Mouse (Mus musculus): ENCODE measurements around the gene Pafah1b1.

Pafah1b1 gene

DNA sequence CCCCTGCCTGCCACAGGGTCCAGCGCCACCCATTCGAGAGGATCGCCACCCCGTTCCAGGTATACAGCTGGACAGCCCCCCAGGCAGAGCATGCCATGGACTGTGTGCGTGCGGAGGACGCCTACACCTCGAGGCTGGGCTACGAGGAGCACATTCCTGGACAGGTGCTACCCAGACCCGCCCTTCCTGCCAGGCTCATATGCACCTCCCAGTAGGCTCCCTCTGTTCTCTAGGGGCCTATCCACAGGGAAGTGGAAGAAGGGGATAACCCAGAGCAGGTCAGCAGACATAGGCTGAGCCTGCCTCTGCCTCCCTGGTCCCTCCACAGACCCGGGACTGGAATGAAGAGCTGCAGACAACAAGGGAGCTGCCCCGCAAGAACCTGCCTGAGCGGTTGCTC is 64.1 kb downstream of the Pafah1b1 start:
- no peak for DNase-seq

DNA sequence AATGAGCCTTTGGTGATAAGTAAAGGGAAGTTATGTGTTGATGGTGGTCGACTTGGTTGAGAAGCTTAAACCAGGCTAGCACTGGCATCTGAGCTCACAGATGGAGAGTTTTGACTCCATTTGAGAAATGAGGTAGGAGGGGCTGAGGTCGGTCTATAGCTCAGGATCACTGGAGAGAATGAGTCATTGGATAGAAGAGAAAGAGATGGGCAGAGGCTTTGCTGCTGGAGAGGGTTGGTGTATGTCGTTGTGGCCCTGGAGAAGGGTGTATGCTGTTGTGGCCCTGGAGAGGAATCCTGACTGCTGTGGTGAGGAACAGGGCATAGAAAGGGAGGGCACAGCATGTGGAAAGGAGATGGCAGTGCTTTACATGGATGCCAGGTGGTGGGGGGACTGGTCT is 68.5 kb downstream of the Pafah1b1 start:
- DNase-seq, result no peak

DNA sequence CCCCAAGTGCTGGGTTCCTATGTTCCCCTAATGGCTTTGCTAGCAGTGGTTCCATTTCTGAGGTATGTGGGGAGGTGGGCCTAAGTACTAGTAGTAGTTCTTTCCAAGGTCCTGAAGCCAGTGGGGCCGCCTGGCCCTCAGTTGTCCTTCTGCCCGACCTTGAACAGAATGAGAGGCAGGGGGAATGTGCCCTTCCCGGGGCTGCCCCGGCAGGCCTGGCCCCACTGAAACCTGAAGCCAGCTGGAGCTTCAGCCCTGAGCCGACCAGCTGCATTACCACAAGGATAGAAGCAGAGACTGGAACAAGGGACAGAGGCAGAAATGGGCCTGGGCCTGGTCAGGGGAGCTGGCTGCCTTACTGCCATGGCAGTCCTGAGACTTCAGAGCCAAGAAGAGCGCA is 71.1 kb downstream of the Pafah1b1 start:
- peak; percentile 13 to 40 for DNase-seq

DNA sequence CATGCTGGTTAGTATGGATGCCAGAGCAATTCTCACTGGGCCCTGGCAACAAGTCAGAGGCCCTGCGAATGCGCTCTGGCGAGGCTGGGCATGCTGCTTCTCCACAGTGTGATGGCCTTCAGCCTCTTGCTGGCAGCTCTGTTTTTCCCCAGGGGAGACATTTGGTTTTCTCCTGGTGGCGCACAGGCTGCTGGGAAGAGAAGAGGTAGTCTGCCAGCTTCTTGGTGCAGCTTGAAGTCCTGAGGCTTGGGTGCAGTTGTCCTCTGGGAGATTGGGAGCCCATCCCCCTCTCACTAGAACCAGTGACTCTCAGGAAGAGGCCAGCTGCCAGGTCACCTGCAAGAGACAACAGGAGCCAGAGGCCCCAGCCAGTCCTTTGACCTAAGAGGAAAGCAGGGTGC is 71.7 kb downstream of the Pafah1b1 start:
- DNase-seq, result peak; percentile 81 to 84

DNA sequence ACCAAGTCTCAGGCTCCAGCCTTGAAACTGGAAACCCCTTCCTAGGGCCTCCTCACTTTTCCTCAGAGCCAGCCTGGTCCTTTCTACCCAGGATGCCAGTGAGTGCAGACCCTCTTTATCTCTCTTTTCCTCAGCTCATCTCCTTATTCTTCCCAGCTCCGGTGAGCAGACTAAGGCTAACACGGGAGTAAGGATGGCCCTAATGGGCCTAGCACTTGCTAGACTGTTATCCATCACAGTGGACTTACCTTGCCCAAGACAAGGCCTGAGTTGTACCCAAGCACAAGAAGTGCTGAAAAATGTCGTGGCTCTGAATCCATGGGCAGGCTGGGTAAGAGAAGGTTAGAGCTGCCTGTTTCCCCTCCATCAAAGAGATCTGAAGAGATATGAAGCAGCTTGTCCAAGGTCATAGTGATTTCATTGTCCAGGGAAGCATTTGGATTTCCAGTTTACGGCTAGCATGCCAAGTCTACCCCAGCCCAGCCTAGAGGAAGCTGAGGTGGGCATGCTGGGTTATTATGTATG is 73.8 kb downstream of the Pafah1b1 start:
- no peak for DNase-seq

DNA sequence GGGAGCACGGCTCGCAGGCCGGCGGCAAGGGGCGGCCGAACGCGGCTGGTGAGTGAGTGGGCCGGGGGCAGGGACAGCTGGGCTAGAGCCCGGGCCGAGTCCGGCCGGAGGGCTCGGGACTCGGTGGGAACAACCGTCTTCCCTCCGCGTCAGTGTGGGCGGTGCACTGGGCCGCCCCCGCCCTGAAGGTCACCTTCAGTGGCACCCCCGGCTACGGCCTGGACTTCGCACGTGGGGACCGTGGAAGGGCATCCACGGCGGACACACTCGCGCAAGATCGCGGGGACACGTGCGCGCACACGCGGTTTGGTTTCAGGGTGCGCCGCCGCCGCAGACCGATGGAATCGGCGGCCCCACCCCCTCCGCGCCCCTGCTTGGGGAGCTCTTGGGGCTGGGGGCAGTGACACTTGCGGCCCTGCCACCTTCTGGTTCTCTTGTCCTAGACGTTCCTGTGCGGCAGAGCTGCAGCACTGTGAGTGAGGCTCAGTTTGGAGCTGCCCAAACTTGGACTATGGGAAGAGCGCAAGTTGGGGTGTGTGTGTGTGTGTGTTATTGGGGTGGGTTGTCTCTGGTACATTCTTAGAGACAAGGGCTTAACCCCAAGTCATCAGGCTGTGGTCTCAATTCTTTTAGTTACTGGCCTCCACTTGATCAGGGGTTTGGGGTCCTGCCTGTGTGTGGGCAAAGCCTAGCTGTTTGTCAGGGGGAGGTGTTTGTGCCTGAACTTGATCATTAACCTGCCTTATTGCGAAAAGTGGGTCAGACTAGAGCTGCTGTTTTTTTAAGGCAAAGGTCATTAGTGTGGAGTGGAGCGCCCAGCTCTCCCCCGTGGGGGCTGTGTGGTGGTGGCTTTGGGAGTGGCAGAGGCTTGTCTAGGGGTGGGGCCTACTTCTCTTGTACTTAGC is 74.6 kb downstream of the Pafah1b1 start:
- DNase-seq, result peak; percentile 81 to 91

DNA sequence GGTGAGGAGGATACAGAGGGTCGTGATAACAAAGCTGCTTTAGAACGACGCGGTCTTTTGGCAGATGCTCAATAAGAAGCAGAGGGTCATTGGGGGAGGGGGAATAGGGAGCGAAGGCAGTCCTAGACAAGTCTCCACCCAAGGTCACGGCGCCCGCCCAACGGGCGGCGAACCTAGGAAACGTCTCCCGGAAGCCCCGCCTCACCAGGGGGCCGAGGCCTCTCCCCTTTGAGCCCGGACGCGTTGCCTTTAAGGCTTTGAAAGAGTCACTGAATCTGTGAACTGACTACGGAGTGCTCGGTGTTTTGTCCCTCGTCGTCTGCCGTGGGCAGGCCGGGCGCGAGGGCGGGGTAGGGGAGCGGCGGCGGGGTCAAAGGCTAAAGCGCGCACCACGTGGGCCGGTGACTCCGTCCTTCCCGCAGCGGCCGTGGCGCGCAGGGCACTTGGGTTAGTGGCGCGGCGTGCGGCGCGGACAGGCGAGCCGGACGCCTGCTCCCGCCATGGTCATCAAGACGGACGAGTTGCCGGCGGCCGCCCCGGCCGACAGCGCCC is 75.3 kb downstream of the Pafah1b1 start, which contains the start of gene Cluh:
TSS of gene Cluh (plus strand) at position 401 of the 552 bp plus-strand sequence.
- DNase-seq, result peak; percentile 99

DNA sequence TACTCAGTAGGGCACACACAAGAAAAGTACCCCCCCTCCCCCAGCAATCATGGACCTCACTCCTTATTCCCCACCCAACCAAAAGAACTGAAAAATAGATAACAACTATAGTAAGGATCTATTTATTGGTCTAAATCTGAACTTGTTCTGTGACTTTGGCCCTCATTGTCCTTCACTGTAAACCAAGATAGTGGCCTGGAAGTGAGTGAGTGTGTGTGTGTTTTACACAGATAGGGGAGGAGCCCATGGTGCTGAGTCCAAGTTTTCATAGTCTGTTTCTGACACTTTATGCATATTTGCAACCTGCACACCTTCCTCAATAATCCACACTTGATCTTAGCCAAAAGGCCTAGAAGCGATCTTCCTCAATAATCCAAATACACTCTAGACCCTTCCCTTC is 75.8 kb downstream of the Pafah1b1 start:
- DNase-seq, result no peak

DNA sequence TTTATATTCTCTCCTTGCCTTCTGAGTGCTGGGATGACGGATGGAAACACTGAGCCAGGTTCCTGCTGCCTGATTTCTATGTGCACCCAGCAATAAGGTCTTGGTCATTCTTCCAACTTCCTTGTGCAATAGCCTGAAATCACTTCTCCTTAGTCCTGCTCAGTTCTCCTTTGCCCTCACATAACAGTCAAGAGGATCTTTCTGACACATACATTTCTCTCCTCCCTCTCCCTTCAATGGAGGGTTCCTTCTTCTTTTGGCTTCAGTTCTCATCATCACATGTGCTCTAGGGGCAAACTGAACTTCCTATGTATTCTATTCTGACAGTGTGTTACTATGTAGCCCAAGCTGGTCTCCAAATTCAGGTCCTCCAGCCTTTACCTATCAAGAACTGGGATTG is 76.5 kb downstream of the Pafah1b1 start:
- DNase-seq, result no peak

DNA sequence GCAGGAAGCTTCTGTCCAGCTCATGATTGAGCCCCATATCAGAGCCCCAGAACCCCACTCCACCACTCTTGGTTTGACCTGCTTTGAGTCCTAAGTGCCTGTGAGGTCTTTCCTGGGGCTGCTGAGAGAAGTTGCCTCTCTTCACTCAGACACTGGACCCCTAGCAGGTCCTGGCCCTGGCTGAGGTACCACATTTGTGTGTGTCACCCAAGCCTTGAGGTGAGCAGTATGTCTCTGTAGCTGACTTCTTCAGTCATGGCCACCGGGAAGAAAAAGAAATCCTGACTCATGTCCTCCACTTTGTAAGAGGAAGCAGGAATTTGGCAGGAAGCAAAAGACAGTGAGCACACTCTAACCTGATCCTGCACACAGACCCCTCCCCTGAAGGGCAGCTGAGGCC is 84.8 kb downstream of the Pafah1b1 start:
- DNase-seq, result no peak

DNA sequence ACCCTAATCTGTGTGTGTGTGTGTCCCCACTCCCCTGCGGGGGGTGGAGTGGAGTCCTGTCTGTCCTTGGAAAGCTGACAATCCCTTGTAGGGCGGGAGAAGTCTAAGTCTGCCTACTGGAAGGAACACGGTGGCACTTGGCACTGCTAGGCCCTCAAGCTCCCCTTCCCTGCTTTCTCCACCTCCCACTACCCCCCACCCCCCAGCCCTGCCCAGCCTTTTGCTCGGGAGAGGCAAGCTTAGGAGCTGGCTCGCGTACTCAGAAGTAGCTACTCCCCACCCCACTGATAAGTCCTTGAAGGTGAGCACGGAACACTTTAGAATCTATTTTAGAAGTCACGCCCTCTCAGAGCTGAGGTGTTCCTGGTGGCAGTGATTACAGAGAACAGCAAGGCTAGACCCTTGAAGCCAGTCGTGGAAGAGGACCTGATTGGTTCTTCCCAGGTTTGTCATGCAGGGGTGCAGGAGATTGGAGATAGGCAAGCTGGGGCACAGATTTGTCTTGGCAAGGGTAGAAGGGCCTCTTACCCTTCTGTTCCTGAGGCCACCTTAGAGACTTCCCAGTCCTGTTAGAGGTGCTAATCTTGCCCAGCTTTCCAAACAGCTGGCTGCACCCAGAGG is 85.6 kb downstream of the Pafah1b1 start:
- no peak for DNase-seq

DNA sequence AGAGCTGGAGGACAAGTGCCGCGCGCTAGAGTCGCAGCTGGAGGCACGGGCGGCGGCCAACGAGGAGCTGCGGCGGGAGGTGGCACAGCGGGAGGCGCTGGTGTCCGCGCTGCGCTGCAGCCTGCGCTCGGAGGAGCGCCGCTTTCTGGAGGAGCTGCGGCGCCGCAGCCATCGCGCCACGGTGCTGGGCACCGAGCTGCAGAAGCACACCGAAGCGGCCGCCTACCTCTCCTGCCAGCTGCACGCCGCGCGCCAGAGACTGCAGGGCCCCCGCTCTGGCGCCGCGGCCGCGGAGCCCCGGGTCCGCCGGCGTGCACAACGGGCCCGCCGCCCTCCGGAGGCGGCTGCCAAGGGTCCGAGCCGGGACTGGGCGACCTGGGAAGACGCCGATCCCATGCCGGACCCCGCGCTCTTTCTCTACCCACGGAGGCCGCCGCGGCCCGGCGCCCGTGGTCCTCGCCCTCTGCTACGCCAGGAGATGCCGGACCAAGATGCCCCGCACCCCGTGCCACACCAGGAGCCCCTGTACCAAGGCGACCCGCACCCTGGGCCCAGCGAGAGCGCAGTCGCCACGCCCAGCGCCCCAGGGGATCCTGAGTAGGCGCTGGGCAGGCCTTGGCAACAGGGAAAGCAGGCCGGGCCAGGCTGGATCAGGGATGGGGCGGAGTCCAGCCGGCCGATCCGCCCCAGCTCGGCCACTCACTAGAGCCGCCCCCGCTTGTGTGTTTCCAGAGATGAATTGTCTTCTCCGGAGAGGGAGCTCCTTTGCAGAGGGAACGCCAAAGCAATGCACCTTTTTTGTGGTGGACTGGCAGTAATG is 86.3 kb downstream of the Pafah1b1 start:
- peak; percentile 89 to 93 for DNase-seq

DNA sequence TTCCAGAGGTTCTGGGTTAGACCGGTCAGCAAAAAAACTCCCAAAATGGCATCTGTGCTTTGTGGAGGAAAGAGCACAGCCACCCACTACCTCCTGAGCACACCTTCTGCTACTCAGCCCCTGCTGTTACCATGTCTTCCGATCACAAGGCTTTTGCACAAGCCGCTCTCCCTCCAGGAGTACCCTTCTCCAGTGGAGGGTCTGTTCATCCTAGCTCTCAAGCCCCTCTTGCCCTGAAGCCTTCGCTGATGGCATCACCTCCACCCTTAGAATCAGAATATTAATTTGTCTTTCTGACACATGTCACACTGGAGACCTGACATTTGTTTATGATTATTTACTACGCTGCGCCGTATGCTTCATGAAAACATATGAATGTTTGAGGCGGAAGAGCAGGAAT is 87.0 kb downstream of the Pafah1b1 start:
- no peak for DNase-seq

DNA sequence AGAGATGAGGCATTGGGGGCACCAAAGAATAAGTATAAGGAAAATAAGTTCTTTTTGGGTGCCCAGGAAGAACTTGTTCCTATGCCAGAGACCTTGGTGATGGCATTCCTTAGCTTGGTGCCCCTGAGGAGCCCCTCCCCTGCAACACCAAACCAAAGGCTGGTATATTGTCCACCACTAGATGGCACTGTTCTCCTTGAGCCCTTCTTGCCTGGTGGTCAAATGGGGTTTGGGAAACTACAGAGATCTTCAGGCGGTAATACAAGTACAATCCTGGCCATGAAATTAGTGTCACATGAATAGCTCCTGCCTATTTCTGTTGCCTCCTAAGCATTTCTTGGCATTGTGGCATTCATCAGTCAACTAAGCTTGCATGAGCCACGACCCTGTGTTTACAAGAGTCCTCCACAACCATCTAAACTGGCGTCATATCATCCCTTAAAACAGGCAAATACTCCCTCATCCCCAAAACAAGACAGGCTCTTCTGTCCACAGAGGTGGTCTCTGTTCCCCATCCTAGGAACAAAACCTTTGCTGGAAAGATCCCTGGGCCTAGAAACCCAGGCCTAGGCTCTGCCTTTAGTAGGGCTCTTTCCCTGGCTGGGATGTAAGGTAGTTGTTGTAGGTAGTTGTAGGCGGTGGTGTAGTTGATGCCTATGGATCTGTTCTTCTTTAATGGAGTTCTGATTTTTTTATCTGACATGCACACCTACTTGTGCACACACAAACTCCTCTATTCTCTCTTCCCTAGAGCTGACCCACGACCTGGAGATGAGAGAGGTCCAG is 89.8 kb downstream of the Pafah1b1 start:
- DNase-seq, result peak; percentile 77 to 80

DNA sequence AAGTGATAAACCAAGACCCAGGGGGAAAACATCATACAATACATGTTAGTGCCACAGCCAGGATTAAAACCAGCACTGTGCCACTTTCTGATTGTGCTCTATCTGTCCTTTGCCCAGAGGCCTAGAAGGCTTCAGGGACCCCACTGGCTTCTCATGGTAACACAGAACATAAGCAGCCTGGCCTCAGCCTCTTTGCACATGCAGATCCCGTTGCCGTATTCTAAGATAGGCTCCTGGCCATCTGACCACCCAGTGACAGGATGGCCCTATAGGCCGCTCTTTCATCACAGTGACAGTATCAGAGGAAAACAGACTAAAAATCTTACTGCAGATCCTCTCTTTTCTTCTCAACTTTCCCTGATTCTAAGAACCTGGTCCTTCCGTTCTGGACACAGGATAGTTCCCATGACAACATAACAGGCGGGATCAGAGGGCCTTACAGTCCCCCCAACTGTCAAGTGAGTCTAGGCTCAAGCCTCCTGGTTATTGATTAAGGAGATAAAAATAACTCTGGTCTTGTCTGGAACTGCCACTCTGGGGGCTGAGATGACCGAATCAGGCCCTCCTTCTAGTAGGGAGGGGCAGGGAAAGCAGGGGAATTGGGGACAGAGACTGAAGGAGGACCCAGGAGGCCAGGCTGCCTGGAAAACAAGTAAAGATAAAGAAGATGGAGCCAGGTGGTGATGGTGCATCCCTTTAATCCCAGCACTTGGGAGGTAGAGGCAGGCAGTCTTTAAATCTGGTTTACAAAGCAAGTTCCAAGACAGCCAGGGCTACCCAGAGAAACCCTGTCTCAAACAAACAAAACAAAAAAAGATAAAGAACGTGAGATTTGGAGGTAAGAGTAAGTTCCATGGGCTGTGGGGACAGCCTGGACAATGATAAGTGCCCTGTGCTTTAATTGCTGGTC is 92.3 kb downstream of the Pafah1b1 start:
- DNase-seq, result no peak

DNA sequence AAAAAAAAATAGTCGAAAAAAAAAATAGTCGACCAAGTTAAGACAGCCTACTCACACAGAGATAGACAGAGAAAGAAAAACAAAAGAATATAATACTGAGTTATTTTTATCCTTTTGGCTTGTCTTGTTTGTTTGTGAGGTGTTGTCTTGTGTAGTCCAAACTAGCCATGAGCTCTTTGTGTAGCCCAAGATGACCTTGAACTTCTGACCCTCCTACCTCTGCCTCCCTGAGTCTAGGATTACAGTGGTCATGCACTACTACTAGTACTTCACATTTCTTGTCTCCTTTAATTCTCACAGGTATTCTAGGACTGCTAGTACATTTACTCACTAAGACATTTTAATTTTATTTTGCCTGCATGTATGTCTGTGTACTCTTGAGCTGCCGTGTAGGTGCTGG is 97.0 kb downstream of the Pafah1b1 start:
- no peak for DNase-seq

DNA sequence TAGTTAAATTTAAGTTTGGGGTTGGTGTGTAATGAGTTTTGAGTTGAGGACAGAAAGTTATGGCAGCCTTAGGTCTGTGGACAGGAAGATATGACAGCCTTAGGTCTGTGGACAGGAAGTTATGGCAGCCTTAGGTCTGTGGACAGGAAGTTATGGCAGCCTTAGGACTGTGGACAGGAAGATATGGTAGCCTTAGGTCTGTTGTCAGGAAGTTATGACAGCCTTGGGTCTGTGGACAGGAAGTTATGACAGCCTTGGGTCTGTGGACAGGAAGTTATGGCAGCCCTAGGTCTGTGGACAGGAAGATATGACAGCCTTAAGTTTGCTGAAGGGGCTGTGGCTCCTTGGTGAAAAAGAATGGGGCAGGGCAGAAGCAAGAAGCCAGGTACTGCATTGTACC is 99.1 kb downstream of the Pafah1b1 start:
- no peak for DNase-seq
